Mouse (Mus musculus) intestine, embryonic 15.5 days (tissue): Measurements from ENCODE around the gene Hspe1. TPM values are rescaled to one million over a fixed set of nuclear protein-coding genes. Genes with fewer than 3 reads are reported as not detected.
"Not testable (repeated sequence)": the region's sequence is repeated elsewhere in the genome, so short reads cannot be mapped to it uniquely, and the experiment has no call there.

Experiments
- ATAC-seq: fragments of 200-750 bp; cut with Nextera tagmentation; 2 replicates; pipeline ENCODE4 v1.8.0; 2017; ENCODE audit warnings: moderate TSS enrichment, moderate library complexity
- H3K27ac ChIP-seq: fragments of 300-500 bp; sonication (generic); 2 replicates; pipeline ENCODE4 v1.5.1; 2015; ENCODE audit warnings: mild to moderate bottlenecking, inconsistent platforms
- H3K27me3 ChIP-seq: fragments of 300-500 bp; sonication (generic); replicated peaks from 2 replicates; pipeline ENCODE4 v1.6.1; 2015; ENCODE audit warnings: inconsistent platforms
- H3K36me3 ChIP-seq: fragments of 300-500 bp; sonication (generic); 2 replicates; pipeline ENCODE4 v1.6.1; 2015; ENCODE audit warnings: inconsistent platforms
- H3K4me1 ChIP-seq: fragments of 300-500 bp; sonication (generic); replicated peaks from 2 replicates; pipeline ENCODE4 v1.6.1; 2015; ENCODE audit warnings: inconsistent platforms
- H3K4me2 ChIP-seq: fragments of 300-500 bp; sonication (generic); replicated peaks from 2 replicates; pipeline ENCODE4 v1.6.1; 2015; ENCODE audit warnings: mild to moderate bottlenecking, inconsistent platforms
- H3K4me3 ChIP-seq: fragments of 300-500 bp; sonication (generic); replicated peaks from 2 replicates; pipeline ENCODE4 v1.5.1; 2015; ENCODE audit warnings: inconsistent platforms
- H3K9ac ChIP-seq: fragments of 300-500 bp; sonication (generic); 2 replicates; pipeline ENCODE4 v1.6.1; 2015; ENCODE audit warnings: inconsistent platforms
- H3K9me3 ChIP-seq: fragments of 300-500 bp; sonication (generic); 2 replicates; pipeline ENCODE4 v1.6.1; 2016; ENCODE audit warnings: inconsistent platforms
- WGBS: fragments of 180-500 bp; shearing (Covaris S2); methylation state at CpG from one replicate; pipeline ENCODE4 v1.1.7; 2015; 5-methylcytosine and 5-hydroxymethylcytosine counted together
- polyA plus RNA-seq: library from polyadenylated mRNA; unstranded; fragments of >200 nt; fragmentation: Nextera tagmentation; extraction: Ambion mirVana; gene quantifications from 2 replicates; pipeline ENCODE4 v1.2.1, GENCODE M21; 2015

Hspe1 gene
- polyA plus RNA-seq, 1 experiment from 2014 or later, result 881 TPM

- 96% methylated on average over 2 of the region's 3 CpGs for WGBS
- not testable (repeated sequence) for H3K4me2 ChIP-seq, H3K4me1 ChIP-seq, H3K27ac ChIP-seq, H3K36me3 ChIP-seq, H3K9me3 ChIP-seq, ATAC-seq, H3K9ac ChIP-seq, H3K4me3 ChIP-seq, H3K27me3 ChIP-seq
These were observed 29.5 kb upstream of the Hspe1 start for GRCm38 (mm10) chr1:55058383-55058782.

- H3K27ac ChIP-seq, result no peak overlapping the region
These were observed 26.8 kb upstream of the Hspe1 start for GRCm38 (mm10) chr1:55061099-55061498.

GRCm38 (mm10) chr1:55061772-55062171 is 26.2 kb upstream of the Hspe1 start:
- no peak for ATAC-seq
- Histone ChIP-seq H3K9me3 (no peaks in the 10 kb centered on the region), H3K4me3 (no peak overlapping the region), H3K4me1 (no peaks in the 10 kb centered on the region), H3K27ac (no peak overlapping the region), H3K36me3 (peaks cover 5% of the 10 kb centered on the region; the same call in 1 of the 2 replicates), H3K4me2 (no peak overlapping the region), H3K27me3 (no peaks in the 10 kb centered on the region), H3K9ac (no peak overlapping the region)
- WGBS, result 80% methylated on average over 4 of the region's 4 CpGs

More at GRCm38 (mm10) chr1:55061099-55061498, 26.8 kb upstream of the Hspe1 start:
- Histone ChIP-seq H3K4me3 (no peak overlapping the region), H3K4me1 (no peaks in the 10 kb centered on the region), H3K9me3 (no peaks in the 10 kb centered on the region), H3K27me3 (no peaks in the 10 kb centered on the region), H3K36me3 (peaks cover 7% of the 10 kb centered on the region; the same call in 1 of the 2 replicates), H3K9ac (no peak overlapping the region), H3K4me2 (no peak overlapping the region)
- no peak for ATAC-seq
- 91% methylated on average over 5 of the region's 5 CpGs for WGBS

GRCm38 (mm10) chr1:55072328-55072727 is 15.6 kb upstream of the Hspe1 start:
- ATAC-seq, H3K4me2 ChIP-seq, H3K9ac ChIP-seq, H3K27ac ChIP-seq, H3K36me3 ChIP-seq, H3K4me3 ChIP-seq, H3K4me1 ChIP-seq, H3K9me3 ChIP-seq, H3K27me3 ChIP-seq: not testable (repeated sequence)

GRCm38 (mm10) chr1:55074757-55075156 is 13.2 kb upstream of the Hspe1 start:
- H3K4me3 ChIP-seq, result no peak overlapping the region
- peak; percentile 32; the same call in 1 of the 2 replicates for ATAC-seq
- no peak overlapping the region for H3K27ac ChIP-seq
- H3K36me3 ChIP-seq, result peaks cover 9% of the 10 kb centered on the region; the same call in 1 of the 2 replicates
- no peaks in the 10 kb centered on the region for H3K27me3 ChIP-seq
- WGBS, result 40% methylated on average over 2 of the region's 2 CpGs
- no peaks in the 10 kb centered on the region for H3K4me1 ChIP-seq
- H3K9me3 ChIP-seq, result no peaks in the 10 kb centered on the region
- H3K4me2 ChIP-seq, result no peak overlapping the region
- no peak overlapping the region for H3K9ac ChIP-seq

GRCm38 (mm10) chr1:55075652-55076394 is 12.1 kb upstream of the Hspe1 start:
- Histone ChIP-seq H3K9me3 (no peaks in the 10 kb centered on the region), H3K4me2 (no peak overlapping the region), H3K4me3 (no peak overlapping the region), H3K4me1 (no peaks in the 10 kb centered on the region), H3K27ac (no peak overlapping the region), H3K9ac (no peak overlapping the region), H3K27me3 (no peaks in the 10 kb centered on the region), H3K36me3 (peaks cover 12% of the 10 kb centered on the region; the same call in 1 of the 2 replicates)
- ATAC-seq, result peak; percentile 34; the same call in 1 of the 2 replicates
- WGBS, result 66% methylated on average over 5 of the region's 5 CpGs

- Histone ChIP-seq H3K36me3 (peaks cover 14% of the 10 kb centered on the region; the same call in 1 of the 2 replicates), H3K4me3 (no peak overlapping the region), H3K9me3 (no peaks in the 10 kb centered on the region), H3K27me3 (no peaks in the 10 kb centered on the region), H3K4me2 (no peak overlapping the region), H3K9ac (no peak overlapping the region), H3K27ac (no peak overlapping the region), H3K4me1 (no peaks in the 10 kb centered on the region)
- no peak; the same call in 1 of the 2 replicates for ATAC-seq
These were observed 11.6 kb upstream of the Hspe1 start for GRCm38 (mm10) chr1:55076395-55076743.

GRCm38 (mm10) chr1:55076849-55077516 is 10.9 kb upstream of the Hspe1 start:
- Histone ChIP-seq H3K4me3 (no peak overlapping the region), H3K9me3 (no peaks in the 10 kb centered on the region), H3K4me1 (no peaks in the 10 kb centered on the region), H3K27ac (no peak overlapping the region), H3K36me3 (peaks cover 15% of the 10 kb centered on the region; the same call in 1 of the 2 replicates), H3K27me3 (no peaks in the 10 kb centered on the region), H3K4me2 (no peak overlapping the region), H3K9ac (no peak overlapping the region)
- 91% methylated on average over 2 of the region's 2 CpGs for WGBS
- ATAC-seq, result peak; percentile 64

- ATAC-seq, result no peak
- H3K9me3 ChIP-seq, result no peaks in the 10 kb centered on the region
- peaks cover 35% of the 10 kb centered on the region for H3K36me3 ChIP-seq
- WGBS, result 96% methylated on average over 4 of the region's 4 CpGs
- H3K4me2 ChIP-seq, result no peak overlapping the region
- H3K4me1 ChIP-seq, result no peaks in the 10 kb centered on the region
- no peaks in the 10 kb centered on the region for H3K27me3 ChIP-seq
- H3K27ac ChIP-seq, result no peak overlapping the region
- H3K4me3 ChIP-seq, result no peak overlapping the region
- H3K9ac ChIP-seq, result no peak overlapping the region
These were observed 8.3 kb upstream of the Hspe1 start for GRCm38 (mm10) chr1:55079677-55080076.

GRCm38 (mm10) chr1:55082106-55082505 is 5.8 kb upstream of the Hspe1 start:
- Histone ChIP-seq H3K4me1 (no peaks in the 10 kb centered on the region), H3K9ac (no peak overlapping the region), H3K27ac (no peak overlapping the region), H3K4me2 (no peak overlapping the region), H3K36me3 (peaks cover 35% of the 10 kb centered on the region), H3K4me3 (no peak overlapping the region), H3K9me3 (no peaks in the 10 kb centered on the region), H3K27me3 (no peaks in the 10 kb centered on the region)
- 64% methylated on average over 1 of the region's 1 CpGs for WGBS
- ATAC-seq, result no peak

- 46% methylated on average over 7 of the region's 7 CpGs for WGBS
- H3K4me2 ChIP-seq, result peak overlapping the region; percentile 77
- H3K27me3 ChIP-seq, result no peaks in the 10 kb centered on the region
- H3K4me3 ChIP-seq, result peak overlapping the region; percentile 94
- H3K27ac ChIP-seq, result no peak overlapping the region
- H3K4me1 ChIP-seq, result peaks cover 4% of the 10 kb centered on the region; the same call in 1 of the 2 replicates
- no peak overlapping the region for H3K9ac ChIP-seq
- peaks cover 23% of the 10 kb centered on the region for H3K36me3 ChIP-seq
- no peak for ATAC-seq
- H3K9me3 ChIP-seq, result no peaks in the 10 kb centered on the region
These were observed 2.1 kb upstream of the Hspe1 start for GRCm38 (mm10) chr1:55085781-55086366.

- peak overlapping the region; percentile 94 for H3K4me3 ChIP-seq
- peak overlapping the region; percentile 96; the same call in 1 of the 2 replicates for H3K27ac ChIP-seq
- peak overlapping the region; percentile 99 for H3K9ac ChIP-seq
- H3K4me1 ChIP-seq, result peaks cover 4% of the 10 kb centered on the region; the same call in 1 of the 2 replicates
- no peaks in the 10 kb centered on the region for H3K27me3 ChIP-seq
- no peak for ATAC-seq
- WGBS, result under 1% methylated on average over 13 of the region's 13 CpGs
- H3K4me2 ChIP-seq, result peak overlapping the region; percentile 77
- no peaks in the 10 kb centered on the region for H3K9me3 ChIP-seq
- peaks cover 20% of the 10 kb centered on the region for H3K36me3 ChIP-seq
These were observed 998 bp upstream of the Hspe1 start for GRCm38 (mm10) chr1:55086868-55087400.
